Mouse (Mus musculus): ENCODE data around the gene Mast4.

Mast4 gene

DNA sequence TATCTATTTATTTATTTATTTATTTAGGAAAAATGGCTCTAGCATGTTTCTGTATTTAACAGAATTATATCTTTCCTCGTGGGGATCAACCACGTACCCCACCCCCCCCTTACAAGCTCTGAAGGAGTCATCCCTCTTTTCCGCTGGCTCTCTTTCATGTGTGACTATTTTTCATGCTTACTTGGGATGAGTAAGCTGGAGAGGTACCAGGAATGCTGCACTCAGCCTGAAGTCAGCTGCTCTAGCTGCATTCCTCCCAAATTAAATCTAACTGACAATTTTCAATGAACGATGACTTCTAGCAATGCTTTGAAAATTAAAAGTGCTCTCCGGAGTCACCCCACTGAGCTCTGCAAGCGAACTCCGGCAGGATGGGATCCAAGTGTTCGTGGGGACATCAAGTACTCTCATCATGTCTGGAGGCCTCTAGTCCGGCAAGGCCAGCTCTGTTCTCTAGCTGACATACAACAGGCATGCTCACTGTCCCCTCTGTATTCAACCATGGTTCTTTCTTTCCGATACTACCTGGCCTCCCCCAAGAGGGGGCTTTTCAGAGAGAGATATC is 547.5 kb downstream of the Mast4 start:
- no peak for DNase-seq (ENCODE audit: low read depth)

GRCm38 (mm10) chr13:102783531-102784310 is 550.6 kb downstream of the Mast4 start:
- no peak for DNase-seq (ENCODE audit: low read depth)

DNA sequence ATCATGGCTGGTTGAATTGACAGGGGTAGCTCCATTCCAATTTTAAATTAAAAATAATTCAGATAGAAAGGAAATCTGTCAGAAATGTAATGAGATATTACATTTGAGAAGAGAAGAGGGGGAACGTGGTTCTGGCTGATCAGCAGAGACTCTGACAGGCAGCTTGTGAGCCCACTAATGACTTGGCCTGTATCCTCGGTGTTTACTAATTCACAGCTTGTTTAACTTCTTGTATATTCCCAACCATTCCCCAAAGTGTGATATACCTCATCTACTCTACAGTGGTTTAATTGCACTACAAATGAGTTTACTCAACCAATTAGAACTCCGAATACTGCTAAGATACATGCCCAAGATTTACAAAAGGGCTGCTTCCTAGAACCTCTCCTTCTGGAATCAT is 555.0 kb downstream of the Mast4 start:
- no peak for DNase-seq (ENCODE audit: low read depth)

DNA sequence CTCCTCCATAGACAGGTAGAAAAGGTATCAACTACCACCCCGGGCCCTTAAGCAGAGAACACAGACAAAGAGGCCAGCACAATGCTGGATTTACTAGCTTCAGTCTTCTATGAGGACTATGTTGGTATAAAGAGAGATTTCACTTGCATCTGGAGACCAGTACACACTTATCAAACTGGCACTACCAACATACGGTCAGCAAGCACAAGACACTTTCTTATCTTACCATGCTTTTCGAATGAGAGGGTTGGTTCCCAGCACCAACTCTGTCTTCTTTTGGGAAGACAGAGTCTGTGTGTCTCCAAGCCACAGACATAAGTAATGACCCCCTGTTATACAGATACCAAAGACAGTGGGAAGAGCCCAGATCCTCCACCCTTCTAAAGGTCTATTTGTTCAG is 555.4 kb downstream of the Mast4 start:
- DNase-seq (ENCODE audit: low read depth), result no peak

- no peak for DNase-seq (ENCODE audit: low read depth)
Measured at GRCm38 (mm10) chr13:102775506-102775905, 558.8 kb downstream of the Mast4 start.

GRCm38 (mm10) chr13:102774786-102775201 is 559.5 kb downstream of the Mast4 start:
- DNase-seq (ENCODE audit: low read depth), result no peak

DNA sequence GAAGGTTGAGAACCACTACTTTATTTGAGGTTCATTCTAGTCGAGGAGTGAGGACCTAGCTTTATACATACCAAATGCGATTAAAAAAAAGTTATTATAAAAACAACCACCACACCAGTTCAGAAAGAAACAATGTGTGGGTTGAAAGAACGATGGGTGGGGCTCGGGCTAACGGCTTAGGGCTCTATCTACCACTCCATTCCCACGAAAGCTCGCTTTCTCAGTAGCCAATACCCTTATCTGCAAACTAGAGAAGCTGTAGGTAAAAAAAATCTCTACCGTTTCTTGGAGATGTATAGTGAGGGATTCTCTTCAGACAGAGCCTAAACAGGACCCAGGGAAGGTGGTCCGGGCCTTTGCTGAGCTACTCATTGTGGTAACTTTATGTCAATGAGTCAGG is 561.1 kb downstream of the Mast4 start:
- DNase-seq (ENCODE audit: low read depth), result no peak

- DNase-seq (ENCODE audit: low read depth), result no peak
Measured at GRCm38 (mm10) chr13:102770194-102770593, 564.1 kb downstream of the Mast4 start.

DNA sequence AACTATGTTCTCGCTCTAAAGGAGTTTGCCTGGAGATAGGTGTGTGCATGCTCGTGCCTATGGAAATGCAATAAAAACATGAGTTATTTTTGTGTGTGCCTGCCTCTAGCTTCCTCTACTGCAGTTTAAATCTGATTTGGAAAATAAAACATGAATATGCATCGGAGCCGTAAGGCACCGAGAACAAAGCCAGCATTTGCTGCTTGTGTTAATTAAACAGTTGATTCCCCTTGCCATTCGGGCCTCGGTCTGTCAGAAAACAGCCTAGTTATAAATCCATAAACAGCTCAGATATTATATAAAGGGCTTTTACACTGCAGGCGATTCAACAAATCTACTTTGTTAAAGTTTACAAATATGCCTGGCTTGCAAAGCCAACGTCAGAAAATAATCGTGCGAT is 565.8 kb downstream of the Mast4 start:
- DNase-seq (ENCODE audit: low read depth), result no peak

DNA sequence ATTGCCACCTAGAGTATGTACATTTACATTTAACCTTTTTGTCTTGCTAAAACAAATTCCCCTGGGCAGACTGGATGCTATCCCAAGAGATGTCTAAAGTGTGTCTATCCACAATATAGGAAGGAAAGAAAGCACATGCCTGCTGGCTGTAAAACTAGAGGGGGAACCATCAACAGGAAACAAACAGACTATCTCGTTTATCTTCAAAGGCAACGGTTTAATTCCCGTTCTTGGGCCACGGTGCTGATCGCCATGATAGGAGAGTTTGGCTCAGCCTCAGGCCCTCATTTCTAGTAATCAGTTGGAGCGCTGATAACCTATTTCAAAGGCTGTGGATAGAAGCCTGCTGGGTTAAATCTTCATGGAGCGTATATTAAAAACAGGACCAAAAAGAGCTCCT is 567.2 kb downstream of the Mast4 start:
- no peak for DNase-seq (ENCODE audit: low read depth)

- DNase-seq (ENCODE audit: low read depth), result no peak
Measured at GRCm38 (mm10) chr13:102765216-102765615, 569.1 kb downstream of the Mast4 start.

- DNase-seq (ENCODE audit: low read depth), result no peak
Measured at GRCm38 (mm10) chr13:102764218-102764617, 570.1 kb downstream of the Mast4 start.

- DNase-seq (ENCODE audit: low read depth), result no peak
Measured at GRCm38 (mm10) chr13:102762203-102762602, 572.1 kb downstream of the Mast4 start.

GRCm38 (mm10) chr13:102761410-102761809 is 572.9 kb downstream of the Mast4 start:
- DNase-seq (ENCODE audit: low read depth), result no peak

- DNase-seq (ENCODE audit: low read depth), result no peak
Measured at GRCm38 (mm10) chr13:102758021-102758420, 576.3 kb downstream of the Mast4 start.

GRCm38 (mm10) chr13:102756071-102756470 is 578.2 kb downstream of the Mast4 start:
- no peak for DNase-seq (ENCODE audit: low read depth)

DNA sequence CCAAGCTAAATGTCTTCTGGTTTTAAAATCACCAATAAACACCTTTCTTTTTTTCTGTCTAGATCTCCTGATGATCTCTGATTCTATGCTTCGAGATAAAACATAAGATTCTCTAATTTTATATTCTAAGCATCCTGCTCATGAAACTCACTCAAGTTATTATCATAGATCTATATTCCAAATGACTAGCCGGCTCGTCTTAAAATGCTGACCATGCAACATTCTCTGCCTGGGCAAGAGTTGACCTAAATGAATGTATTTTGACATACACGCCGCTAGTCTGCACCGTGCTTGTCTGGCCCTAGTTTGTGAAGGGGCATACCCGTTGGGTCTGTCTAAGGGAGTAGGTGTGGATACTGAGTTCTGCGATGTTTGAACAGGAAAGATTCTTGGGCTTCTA is 579.2 kb downstream of the Mast4 start:
- DNase-seq (ENCODE audit: low read depth), result no peak

- no peak for DNase-seq (ENCODE audit: low read depth)
Measured at GRCm38 (mm10) chr13:102753714-102754556, 580.4 kb downstream of the Mast4 start.

DNA sequence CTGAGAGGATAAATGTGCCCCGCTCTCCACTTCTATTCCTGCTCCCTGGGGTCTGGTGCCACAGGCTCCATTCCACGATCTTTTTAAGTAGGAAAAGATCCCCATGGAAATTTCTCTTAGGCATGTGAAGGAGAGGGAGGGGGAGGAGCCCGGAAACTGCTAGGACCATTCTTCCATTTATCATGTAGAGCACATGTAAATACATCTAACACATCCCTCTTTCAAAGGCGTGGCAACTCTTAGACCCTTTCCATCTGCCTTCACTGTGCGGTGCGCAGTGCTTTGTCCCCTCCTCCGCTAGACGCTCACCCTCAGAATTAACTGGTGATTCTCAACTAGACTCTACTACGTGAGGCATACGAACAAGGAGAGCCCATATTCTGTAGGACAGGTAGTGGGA is 584.4 kb downstream of the Mast4 start:
- no peak for DNase-seq (ENCODE audit: low read depth)

DNA sequence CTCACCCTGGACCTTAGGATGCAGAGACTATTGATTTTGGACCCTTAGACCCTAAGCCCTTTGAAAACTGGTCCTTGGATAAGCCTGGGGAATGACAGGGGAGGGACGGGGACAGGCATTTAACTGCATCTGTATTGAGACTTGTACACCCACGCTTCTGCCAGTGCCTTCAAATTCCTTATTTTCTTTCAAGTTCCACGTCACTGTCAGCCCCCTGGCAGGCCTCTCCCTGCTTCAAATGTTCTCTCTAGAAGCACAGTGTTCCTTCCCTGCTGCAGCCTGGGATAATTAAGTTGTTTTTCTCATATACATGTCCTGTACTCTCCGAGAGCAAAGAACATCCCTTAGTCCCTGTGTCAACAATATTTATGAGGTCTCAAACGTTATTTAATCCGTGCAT is 585.1 kb downstream of the Mast4 start:
- DNase-seq (ENCODE audit: low read depth), result no peak

DNA sequence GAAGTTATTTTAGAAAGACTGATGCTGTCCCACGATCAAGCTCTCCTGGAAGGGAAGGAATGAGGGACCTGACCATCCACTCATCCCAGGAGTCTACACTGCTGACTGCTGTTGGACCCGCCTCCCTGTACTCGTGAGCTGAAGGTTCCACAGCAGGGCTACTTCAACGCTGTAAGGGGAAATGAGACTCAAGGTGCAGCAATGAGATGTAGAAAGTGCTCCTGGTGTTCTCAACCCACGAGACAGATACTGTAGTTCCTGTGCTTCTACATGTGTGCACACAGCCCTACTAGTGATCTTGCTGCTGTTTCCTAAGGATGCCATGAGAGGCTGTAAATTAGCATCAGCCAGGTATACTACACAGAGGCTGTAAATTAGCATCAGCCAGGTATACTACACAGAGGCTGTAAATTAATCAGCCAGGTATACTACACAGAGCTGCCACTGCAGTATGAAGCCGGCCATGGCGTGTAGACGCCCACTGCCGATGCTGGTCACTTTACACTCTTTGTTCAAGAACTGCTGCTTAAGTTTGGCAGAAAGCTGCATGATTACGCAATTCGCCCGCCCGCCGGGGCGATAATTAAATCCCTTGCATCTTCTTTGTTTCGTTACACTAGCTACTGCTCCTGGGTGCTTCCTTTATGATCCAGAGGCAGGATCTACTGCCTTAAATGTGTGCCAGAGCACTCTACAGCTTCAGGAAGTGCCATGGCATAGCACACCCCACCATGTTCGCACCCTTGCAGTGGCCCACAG is 587.3 kb downstream of the Mast4 start:
- no peak for DNase-seq (ENCODE audit: low read depth)

- DNase-seq (ENCODE audit: low read depth), result no peak
Measured at GRCm38 (mm10) chr13:102745626-102746342, 588.5 kb downstream of the Mast4 start.

Measured in naive thymus-derived CD4-positive, alpha-beta T cell, adult 2 months (primary cell).